ENCODE assay signal across 11 mouse cellular contexts in genomic region chr6:125512950-125513596, GRCm38 (mm10). TPM values are rescaled to one million over a fixed set of nuclear protein-coding genes. Genes with fewer than 3 reads are reported as not detected.
DNase-seq lines count a peak whose midpoint lies in the region; ATAC-seq and TF ChIP-seq lines count a peak whose summit lies in the region.
"Had no signal": no experiment of that assay in that cellular context is flagged by ENCODE, and none has a peak within 500 bp of the region (broad histone marks: within the 10 kb centered on the region; RNA-seq: fewer than 3 reads in every experiment).

No protein-coding gene starts in this region.

- no peaks in the 10 kb centered on the region for H3K79me2 ChIP-seq in liver, adult 2 months (ENCODE audit: control insufficient read depth, insufficient read depth, low read length)

- TF ChIP-seq CTCF in liver, adult 2 months (IDR thresholded peaks at IDR 0.05; ENCODE audit: low read depth, low read length) = no peak
- no peak for TF ChIP-seq CTCF in cerebellum, adult 2 months (IDR thresholded peaks at IDR 0.05; ENCODE audit: borderline replicate concordance, insufficient read depth, low read depth, low read length)

- ATAC-seq in megakaryocyte, adult 5-6 weeks (ENCODE audit: poor library complexity, severe bottlenecking) = no peak
- ATAC-seq: inflammation-experienced regulatory T-cells, adult 6 months had no signal

- no peak overlapping the region for H3K27ac ChIP-seq in liver, adult 2 months (replicated peaks; ENCODE audit: insufficient read depth, low read depth, low read length)
- no peak overlapping the region for H3K27ac ChIP-seq in cerebellum, adult 2 months (ENCODE audit: insufficient read depth, low read length)
- H3K27ac ChIP-seq: embryonic facial prominence, embryonic 12.5 days had no signal

- WGBS in liver, adult 2 months = 24% methylated on average over 6 of the region's 6 CpGs
- WGBS in cerebellum, adult 2 months = 59% methylated on average over 6 of the region's 6 CpGs

- peaks cover 3% of the 10 kb centered on the region for H3K36me3 ChIP-seq in megakaryocyte, embryonic 14.5 days (replicated peaks; ENCODE audit: low read length)
- no peaks in the 10 kb centered on the region for H3K36me3 ChIP-seq in liver, adult 2 months (ENCODE audit: control insufficient read depth, insufficient read depth, low read length)
- H3K36me3 ChIP-seq: embryonic facial prominence, embryonic 12.5 days had no signal

- peak; percentile 73 for DNase-seq in heart, postnatal 10 days
- DNase-seq in liver, adult 2 months (ENCODE audit: extremely low read depth, low read depth, low spot score) = peak; percentile 40
- DNase-seq in testis, postnatal 14 days (ENCODE audit: low spot score) = peak; percentile 38
- DNase-seq in right cerebral cortex, postnatal 4 days = no peak
- DNase-seq in cerebellum, adult 2 months = no peak
- DNase-seq in embryo, embryonic 10 days (ENCODE audit: low spot score) = no peak
- DNase-seq: thymus, postnatal 36 days had no signal

- H3K4me1 ChIP-seq in megakaryocyte, embryonic 14.5 days = peaks cover 90% of the 10 kb centered on the region
- H3K4me1 ChIP-seq in liver, adult 2 months (ENCODE audit: control insufficient read depth, insufficient read depth, low read length) = peaks cover 11% of the 10 kb centered on the region
- no peaks in the 10 kb centered on the region for H3K4me1 ChIP-seq in cerebellum, adult 2 months (ENCODE audit: control insufficient read depth, insufficient read depth, low read length)

- intact Hi-C loops in heart, postnatal 10 days (cut with DNase I) = loop anchor here (5.0 kb wide), 1 partner anchor 89 kb away; no protein-coding TSS in a partner anchor

- no peaks in the 10 kb centered on the region for H3K27me3 ChIP-seq in megakaryocyte, embryonic 14.5 days (replicated peaks)
- H3K27me3 ChIP-seq in liver, adult 2 months (ENCODE audit: control insufficient read depth, insufficient read depth, low read length) = no peaks in the 10 kb centered on the region
- no peaks in the 10 kb centered on the region for H3K27me3 ChIP-seq in cerebellum, adult 2 months (ENCODE audit: control insufficient read depth, insufficient read depth, low read length)
- H3K27me3 ChIP-seq: embryonic facial prominence, embryonic 12.5 days had no signal

- no peak overlapping the region for H3K9ac ChIP-seq in liver, adult 2 months (ENCODE audit: low read depth, low read length)
- H3K9ac ChIP-seq: embryonic facial prominence, embryonic 12.5 days had no signal

- no peak for TF ChIP-seq POLR2A in liver, adult 2 months (IDR thresholded peaks at IDR 0.05; ENCODE audit: extremely low read depth, insufficient read depth, low read length)
- TF ChIP-seq POLR2A in cerebellum, adult 2 months (IDR thresholded peaks at IDR 0.05; ENCODE audit: borderline replicate concordance, insufficient read depth, low read length) = no peak

- H3K9me3 ChIP-seq in megakaryocyte, embryonic 14.5 days = no peaks in the 10 kb centered on the region
- H3K9me3 ChIP-seq: embryonic facial prominence, embryonic 12.5 days had no signal

- peak overlapping the region; percentile 67 for H3K4me3 ChIP-seq in megakaryocyte, embryonic 14.5 days (replicated peaks)
- no peak overlapping the region for H3K4me3 ChIP-seq in liver, adult 2 months (ENCODE audit: insufficient read depth, low read depth, low read length)
- H3K4me3 ChIP-seq in cerebellum, adult 2 months (replicated peaks; ENCODE audit: insufficient read depth, low read depth, low read length) = no peak overlapping the region
- H3K4me3 ChIP-seq: embryonic facial prominence, embryonic 12.5 days had no signal

RNA-seq across cellular contexts. Expression of gene Cd9, which starts 18.5 kb away (rescaled TPM):
- 24.2 and 52.6 TPM in 2 replicates for polyA plus RNA-seq in megakaryocyte, embryonic 14.5 days (2012; ENCODE audit: insufficient read depth, low replicate concordance)
- total RNA-seq in megakaryocyte, adult 5-6 weeks (2015) = 100 and 106 TPM in 2 replicates
- total RNA-seq in megakaryocyte, adult 5-6 weeks (2017) = 65.5 and 74.0 TPM in 2 replicates
- total RNA-seq in heart, postnatal 10 days (2021) = 10 to 100 TPM; 77.7 to 79.8 TPM
- total RNA-seq in liver, adult 2 months (2014; rRNA removed) = 17.4 and 19.1 TPM in 2 replicates
- polyA plus RNA-seq in liver, adult 2 months (2012; rRNA removed) = 17.9 and 33.7 TPM in 2 replicates
- polyA plus RNA-seq in cerebellum, adult 2 months (2012; rRNA removed) = 91.2 and 96.9 TPM in 2 replicates

RNA-seq across cellular contexts. Expression of gene Vwf, which starts 33.5 kb away (rescaled TPM):
- polyA plus RNA-seq in megakaryocyte, embryonic 14.5 days (2012; ENCODE audit: insufficient read depth, low replicate concordance) = 331 and 373 TPM in 2 replicates
- 0.18 and 1.6 TPM in 2 replicates for total RNA-seq in megakaryocyte, adult 5-6 weeks (2015)
- total RNA-seq in megakaryocyte, adult 5-6 weeks (2017) = 0.26 and 0.49 TPM in 2 replicates
- total RNA-seq in heart, postnatal 10 days (2021) = 10 to 100 TPM; 77.4 to 85.2 TPM
- 4.9 and 6.8 TPM in 2 replicates for total RNA-seq in liver, adult 2 months (2014; rRNA removed)
- polyA plus RNA-seq in liver, adult 2 months (2012; rRNA removed) = 9.0 and 10.9 TPM in 2 replicates
- 15.0 and 20.2 TPM in 2 replicates for polyA plus RNA-seq in cerebellum, adult 2 months (2012; rRNA removed)

Comparison
In these comparisons a context has a peak if more than half of its experiments do, and no peak if none do; other contexts are left out.
1. DNase-seq: peak in heart, postnatal 10 days (2 of 2), liver, adult 2 months (single experiment) and testis, postnatal 14 days (single experiment); none in right cerebral cortex, postnatal 4 days (single experiment), cerebellum, adult 2 months (0 of 2) and embryo, embryonic 10 days (single experiment).
2. RNA of gene Vwf, which starts 33.5 kb away (total RNA-seq): 77.4 to 85.2 TPM in heart, postnatal 10 days; 4.9 to 6.8 TPM in liver, adult 2 months and 0.18 to 1.6 TPM in megakaryocyte, adult 5-6 weeks; every median in the first group is over 10 times any median in the second.